Mouse (Mus musculus) neural tube, embryonic 11.5 days (tissue): ENCODE measurements around the gene Catsperg1. TPM values are rescaled to one million over a fixed set of nuclear protein-coding genes. Genes with fewer than 3 reads are reported as not detected.

Experiments
- ATAC-seq: fragments of 200-750 bp; cut with Nextera tagmentation; 2 replicates; pipeline ENCODE4 v1.8.0; 2017; ENCODE audit warnings: moderate number of reproducible peaks, mild to moderate bottlenecking, moderate TSS enrichment, moderate library complexity; ENCODE audit not compliant: insufficient read depth, low FRiP score, low TSS enrichment
- DNase-seq: peaks from one replicate; pipeline ENCODE4 v3.0.0-alpha.2; 2015; ENCODE audit warnings: low spot score
- H3K27ac ChIP-seq: fragments of 300-500 bp; sonication (generic); 2 replicates; pipeline ENCODE4 v1.5.1; 2014; ENCODE audit warnings: low read depth, mild to moderate bottlenecking, low read length
- H3K27me3 ChIP-seq: fragments of 300-500 bp; sonication (generic); 2 replicates; pipeline ENCODE4 v1.6.1; 2014; ENCODE audit warnings: mild to moderate bottlenecking, low read length, mixed read lengths; ENCODE audit not compliant: control insufficient read depth, insufficient read depth
- H3K36me3 ChIP-seq: fragments of 300-500 bp; sonication (generic); 2 replicates; pipeline ENCODE4 v1.6.1; 2014; ENCODE audit warnings: mild to moderate bottlenecking, low read length, moderate library complexity, mixed read lengths; ENCODE audit not compliant: control insufficient read depth, insufficient read depth
- H3K4me1 ChIP-seq: fragments of 300-500 bp; sonication (generic); 2 replicates; pipeline ENCODE4 v1.6.1; 2014; ENCODE audit warnings: low read length, mixed read lengths; ENCODE audit not compliant: control insufficient read depth, insufficient read depth
- H3K4me2 ChIP-seq: fragments of 300-500 bp; sonication (generic); 2 replicates; pipeline ENCODE4 v1.6.1; 2014; ENCODE audit warnings: low read depth, mild to moderate bottlenecking, moderate library complexity
- H3K4me3 ChIP-seq: fragments of 300-500 bp; sonication (generic); 2 replicates; pipeline ENCODE4 v1.5.1; 2014; ENCODE audit warnings: low read depth, low read length
- H3K9ac ChIP-seq: fragments of 300-500 bp; sonication (generic); 2 replicates; pipeline ENCODE4 v1.6.1; 2014; ENCODE audit warnings: mild to moderate bottlenecking, low read length
- H3K9me3 ChIP-seq: fragments of 300-500 bp; sonication (generic); 2 replicates; pipeline ENCODE4 v1.6.1; 2016; ENCODE audit warnings: low read length; ENCODE audit not compliant: control insufficient read depth
- WGBS: fragments of 180-500 bp; shearing (Covaris S2); extraction: QIAGEN DNeasy Blood & Tissue Kit; methylation state at CpG from one replicate; pipeline ENCODE4 v1.1.7; 2014; 5-methylcytosine and 5-hydroxymethylcytosine counted together
- polyA plus RNA-seq: library from polyadenylated mRNA; unstranded; fragments of >200 nt; fragmentation: Nextera tagmentation; extraction: Ambion mirVana; gene quantifications from 2 replicates; pipeline ENCODE4 v1.2.1, GENCODE M21; 2014

The Catsperg1 gene
- 0.56 and 1.0 TPM in 2 replicates for polyA plus RNA-seq

DNA sequence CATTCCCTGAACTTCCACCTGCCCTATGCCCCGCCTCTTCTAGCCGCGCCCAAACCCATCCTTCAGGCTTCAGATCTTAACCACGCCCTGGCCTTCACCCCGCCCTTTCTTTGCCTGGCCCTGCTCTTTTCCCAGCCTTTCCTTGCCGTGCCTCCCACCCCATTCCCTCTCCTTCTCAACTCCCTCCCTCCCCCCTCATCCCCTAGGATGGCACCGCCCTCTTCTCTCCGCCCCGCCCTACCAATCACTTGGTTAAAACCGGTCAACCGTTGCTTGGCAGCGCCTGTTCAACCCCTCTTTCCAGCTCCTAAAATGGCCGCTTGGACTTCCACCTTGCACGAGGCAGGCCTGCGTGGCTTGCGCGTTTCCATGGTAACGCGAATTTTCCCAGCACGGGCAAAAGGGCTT lies at the start of gene Catsperg1:
TSS of gene Catsperg1 (minus strand) at position 361 of the 408 bp plus-strand sequence.
- WGBS = 2% methylated on average over 20 of the region's 20 CpGs
- Histone ChIP-seq H3K4me3 (peak within 1 kb of the TSS; percentile 4; the same call in 1 of the 2 replicates), H3K9me3 (no peaks in the 10 kb centered on the region), H3K27me3 (peaks cover 7% of the 10 kb centered on the region), H3K4me1 (no peaks in the 10 kb centered on the region), H3K9ac (no peak within 1 kb of the TSS), H3K27ac (no peak within 1 kb of the TSS), H3K4me2 (peak within 1 kb of the TSS; percentile 26), H3K36me3 (no peaks in the 10 kb centered on the region)
- peak; percentile 74; the same call in 1 of the 2 replicates for ATAC-seq
- peak; percentile 79 for DNase-seq

DNA sequence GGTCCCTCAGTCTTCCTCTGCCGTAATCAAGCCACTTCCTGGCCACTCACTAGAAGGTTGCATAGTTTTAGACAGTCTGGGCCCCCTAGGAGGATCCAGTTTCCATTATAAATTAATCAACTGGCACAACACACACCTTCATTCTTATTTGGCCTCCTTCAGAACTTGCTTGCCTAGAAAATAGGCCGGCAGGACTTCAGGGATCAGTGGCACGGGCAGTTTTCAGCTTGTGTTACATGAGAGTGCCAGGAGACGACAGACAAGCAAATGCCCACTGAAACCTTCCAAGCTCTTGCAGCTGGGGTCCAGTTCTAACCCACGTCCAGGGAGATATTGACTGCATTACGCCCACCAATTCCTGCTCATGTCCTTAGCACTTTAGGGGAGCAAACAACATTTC lies 48.3 kb upstream of the Catsperg1 start:
- no peak for ATAC-seq

DNA sequence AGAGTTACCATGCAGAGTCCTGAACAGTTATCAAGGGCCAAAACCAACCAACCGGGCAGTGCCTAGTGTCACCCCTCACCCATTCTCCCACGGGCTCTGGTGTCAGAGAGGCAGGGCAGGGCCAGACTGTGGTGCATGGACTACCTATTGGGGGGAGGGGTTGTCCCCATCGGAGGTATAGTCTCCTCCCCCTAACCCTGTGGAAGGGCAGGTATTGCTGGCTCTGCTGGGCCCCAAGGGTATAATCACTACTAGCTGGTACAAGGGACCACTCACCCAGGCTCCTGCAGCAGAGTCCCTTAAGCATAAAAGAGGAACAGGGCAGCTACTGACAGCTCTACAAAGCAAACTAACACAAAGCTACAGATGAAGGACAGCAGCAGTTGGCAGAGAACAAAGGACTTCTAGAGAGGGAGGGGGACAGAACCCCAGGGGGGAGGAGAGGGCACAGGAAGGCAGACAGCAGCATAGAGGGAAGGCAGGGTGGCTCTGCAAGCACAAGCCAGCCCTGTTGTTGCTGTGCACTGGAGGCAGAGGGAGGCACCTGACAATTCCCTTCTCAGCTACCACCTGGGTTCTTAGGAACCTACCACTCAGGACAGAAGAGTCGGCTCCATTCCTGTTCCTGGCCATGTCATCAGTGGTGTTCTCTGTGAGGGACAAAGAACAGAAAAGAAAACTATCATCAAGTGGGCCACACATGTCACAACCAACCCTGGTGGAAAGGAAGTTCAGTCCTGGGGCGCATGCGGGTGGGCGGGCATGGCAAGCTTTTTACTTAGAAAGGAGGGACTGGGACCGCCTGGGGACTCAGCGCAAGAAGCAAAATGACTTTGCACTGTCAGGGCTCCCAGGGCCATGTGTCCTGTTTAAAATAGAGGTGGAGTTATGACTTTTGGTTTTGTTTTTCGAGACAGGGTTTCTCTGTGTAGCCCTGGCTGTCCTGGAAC lies 46.2 kb upstream of the Catsperg1 start:
- no peak overlapping the region; the same call in 1 of the 2 replicates for H3K9ac ChIP-seq
- no peaks in the 10 kb centered on the region for H3K9me3 ChIP-seq
- H3K4me3 ChIP-seq = no peak overlapping the region
- WGBS = 71% methylated on average over 10 of the region's 10 CpGs
- ATAC-seq (no peak), DNase-seq (no peak)
- no peaks in the 10 kb centered on the region for H3K36me3 ChIP-seq
- H3K4me1 ChIP-seq = peaks cover 5% of the 10 kb centered on the region
- no peak overlapping the region for H3K27ac ChIP-seq
- H3K27me3 ChIP-seq = no peaks in the 10 kb centered on the region
- H3K4me2 ChIP-seq = no peak overlapping the region

More for the DNA sequence above, 48.3 kb upstream of the Catsperg1 start:
- 85% methylated on average over 6 of the region's 6 CpGs for WGBS
- H3K27me3 ChIP-seq = no peaks in the 10 kb centered on the region
- H3K4me1 ChIP-seq = peaks cover 5% of the 10 kb centered on the region
- no peak overlapping the region for H3K9ac ChIP-seq
- H3K4me3 ChIP-seq = no peak overlapping the region
- no peak overlapping the region for H3K4me2 ChIP-seq
- no peaks in the 10 kb centered on the region for H3K36me3 ChIP-seq
- no peak for DNase-seq
- H3K27ac ChIP-seq = no peak overlapping the region
- no peaks in the 10 kb centered on the region for H3K9me3 ChIP-seq

DNA sequence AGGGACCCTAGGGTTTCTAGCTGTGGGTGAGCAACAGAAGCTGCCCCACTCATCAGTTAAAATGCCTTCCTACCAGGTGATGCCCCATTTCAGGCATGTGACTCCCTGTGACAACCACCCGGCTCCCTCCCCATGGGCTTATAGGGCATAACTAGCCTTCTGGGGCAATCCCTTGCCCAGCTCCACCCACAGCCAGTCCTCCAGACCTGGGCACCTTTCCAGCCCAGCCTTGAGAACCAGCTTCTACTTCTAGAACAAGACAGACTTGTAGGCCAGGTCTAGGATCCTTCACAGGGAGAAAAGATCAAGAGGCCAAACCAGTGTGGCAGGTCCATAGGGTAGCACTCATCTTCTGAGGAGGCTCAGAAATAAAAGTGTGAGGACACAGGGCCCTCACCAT lies 43.5 kb upstream of the Catsperg1 start:
- Histone ChIP-seq H3K9me3 (no peaks in the 10 kb centered on the region), H3K27me3 (no peaks in the 10 kb centered on the region), H3K4me2 (no peak overlapping the region), H3K9ac (no peak overlapping the region), H3K27ac (no peak overlapping the region), H3K4me1 (peaks cover 5% of the 10 kb centered on the region), H3K36me3 (no peaks in the 10 kb centered on the region), H3K4me3 (no peak overlapping the region)
- DNase-seq (no peak), ATAC-seq (no peak)
- WGBS = 79% methylated on average over 1 of the region's 1 CpGs

DNA sequence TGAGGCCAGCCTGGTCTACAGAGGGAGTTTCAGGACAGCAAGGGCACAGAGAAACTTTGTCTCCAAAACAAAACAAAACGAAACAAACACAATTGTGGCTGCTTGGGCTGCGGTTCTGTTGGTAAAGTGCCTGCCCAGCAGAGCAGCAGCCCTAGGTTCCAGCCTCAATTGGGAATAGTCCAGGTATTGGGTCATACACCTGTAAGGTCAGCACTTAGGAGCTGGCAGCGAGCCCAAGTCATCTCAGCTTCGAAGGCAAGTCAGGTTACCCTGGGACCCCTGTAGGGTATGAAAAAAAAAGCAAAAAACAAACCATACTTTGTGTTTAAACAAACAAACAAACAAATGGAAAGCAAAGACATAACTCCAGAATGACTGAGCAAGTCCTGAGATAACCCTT lies 42.0 kb upstream of the Catsperg1 start:
- DNase-seq = no peak
- Histone ChIP-seq H3K9ac (no peak overlapping the region), H3K9me3 (no peaks in the 10 kb centered on the region), H3K27ac (no peak overlapping the region), H3K27me3 (no peaks in the 10 kb centered on the region), H3K36me3 (no peaks in the 10 kb centered on the region), H3K4me3 (no peak overlapping the region), H3K4me2 (no peak overlapping the region), H3K4me1 (peaks cover 5% of the 10 kb centered on the region)
- ATAC-seq = no peak
- WGBS = 80% methylated on average over 4 of the region's 4 CpGs

DNA sequence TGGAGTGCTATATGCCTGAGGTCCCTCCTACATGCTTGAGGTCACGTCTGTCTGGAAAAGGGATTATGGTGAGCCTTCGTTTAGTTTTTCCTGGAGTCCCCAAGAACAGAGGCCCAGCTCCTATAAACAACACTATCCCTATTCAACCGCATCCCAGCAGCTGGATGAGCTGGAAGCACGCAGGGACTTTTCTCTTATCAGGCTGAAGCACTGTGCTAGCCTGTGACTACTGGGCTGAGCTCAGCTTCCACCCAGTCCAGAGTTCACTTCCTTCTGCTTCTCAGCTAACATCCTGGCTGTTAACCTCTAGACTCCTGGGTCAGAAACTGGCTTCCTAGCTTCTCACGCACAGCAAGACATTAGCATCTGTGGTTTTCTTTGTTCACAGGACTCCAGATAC lies 40.0 kb upstream of the Catsperg1 start:
- no peak overlapping the region for H3K4me2 ChIP-seq
- H3K27ac ChIP-seq = no peak overlapping the region
- WGBS = 61% methylated on average over 5 of the region's 5 CpGs

DNA sequence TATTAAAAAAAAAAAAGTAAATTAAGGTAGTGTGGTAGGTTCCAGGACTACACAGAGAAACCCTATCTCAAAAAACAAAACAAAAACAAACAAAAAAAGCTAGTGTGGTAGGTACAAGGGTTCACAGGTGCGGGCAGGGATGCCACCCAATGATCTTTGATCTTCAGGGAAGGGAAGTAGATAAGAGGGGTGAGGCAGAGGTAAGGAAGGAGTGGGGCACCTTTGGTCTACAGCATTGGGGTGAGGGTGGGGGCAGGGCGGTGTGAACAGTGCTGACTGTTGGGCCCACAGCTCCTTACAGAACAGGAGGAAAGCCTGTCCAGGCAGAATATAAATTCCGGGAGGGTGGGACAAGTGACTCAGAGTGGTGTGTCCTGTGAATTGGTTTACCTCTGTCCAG lies 37.3 kb upstream of the Catsperg1 start:
- Histone ChIP-seq H3K4me3 (no peak overlapping the region), H3K9me3 (no peaks in the 10 kb centered on the region), H3K4me2 (no peak overlapping the region), H3K36me3 (no peaks in the 10 kb centered on the region), H3K27me3 (peaks cover 6% of the 10 kb centered on the region; the same call in 1 of the 2 replicates), H3K4me1 (no peaks in the 10 kb centered on the region), H3K9ac (no peak overlapping the region), H3K27ac (no peak overlapping the region)
- WGBS = 90% methylated on average over 3 of the region's 3 CpGs
- ATAC-seq = no peak
- no peak for DNase-seq

More for the DNA sequence above, 40.0 kb upstream of the Catsperg1 start:
- H3K4me3 ChIP-seq = no peak overlapping the region
- DNase-seq = no peak
- no peaks in the 10 kb centered on the region for H3K36me3 ChIP-seq
- 0 out of 2 replicates have a peak, but pooled peaks cover 2% of the 10 kb centered on the region for H3K27me3 ChIP-seq
- no peak overlapping the region for H3K9ac ChIP-seq
- no peak for ATAC-seq
- H3K9me3 ChIP-seq = no peaks in the 10 kb centered on the region
- H3K4me1 ChIP-seq = no peaks in the 10 kb centered on the region

DNA sequence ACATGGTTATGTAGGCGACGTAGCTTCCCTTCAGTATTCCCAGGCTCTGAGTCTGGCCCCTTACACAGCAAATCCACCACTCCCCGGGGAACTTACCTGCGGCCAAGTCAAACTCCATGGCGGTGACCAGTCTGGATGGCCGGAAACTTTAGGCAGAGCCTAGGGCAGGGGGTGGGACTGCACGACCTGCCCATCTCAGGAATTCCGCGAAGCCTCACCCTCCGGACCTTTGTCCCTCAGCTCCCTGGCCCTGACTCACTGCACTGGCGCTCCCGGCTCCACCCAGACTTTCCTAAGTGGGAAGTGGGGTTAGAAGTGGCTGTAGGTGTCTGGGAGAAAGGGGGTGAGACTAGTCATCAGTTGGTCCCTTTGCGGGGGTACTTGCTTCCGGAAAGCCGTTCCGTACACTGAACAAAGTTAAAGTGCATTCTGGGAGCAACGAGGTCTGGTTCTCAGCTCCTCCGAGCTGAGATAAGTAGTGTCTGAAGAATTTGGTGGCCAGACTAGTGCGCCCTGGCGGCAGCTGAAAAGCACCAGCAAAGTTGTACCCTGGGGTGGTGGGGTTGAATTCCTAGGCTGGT lies 34.5 kb upstream of the Catsperg1 start, which contains the start of gene 2200002D01Rik:
TSS of gene 2200002D01Rik (minus strand) at position 206 of the 581 bp plus-strand sequence.
- DNase-seq = peak; percentile 23
- ATAC-seq = no peak
- Histone ChIP-seq H3K4me3 (peak within 1 kb of the TSS; percentile 20), H3K4me1 (no peaks in the 10 kb centered on the region), H3K4me2 (peak within 1 kb of the TSS; percentile 43), H3K9ac (peak within 1 kb of the TSS; percentile 28), H3K9me3 (no peaks in the 10 kb centered on the region), H3K27ac (no peak within 1 kb of the TSS), H3K27me3 (peaks cover 6% of the 10 kb centered on the region; the same call in 1 of the 2 replicates), H3K36me3 (peaks cover 3% of the 10 kb centered on the region)
- 4% methylated on average over 20 of the region's 20 CpGs for WGBS
